Mouse (Mus musculus): ENCODE measurements around the gene Klf4. TPM values are rescaled to one million over a fixed set of nuclear protein-coding genes. Genes with fewer than 3 reads are reported as not detected.

The Klf4 gene
- polyA plus RNA-seq, 1 experiment from 2014 or later: 2.7 TPM

GRCm38 (mm10) chr4:55477933-55478332 is 54.3 kb downstream of the Klf4 start:
- Histone ChIP-seq H3K4me3 (no peak overlapping the region), H3K9ac (no peak overlapping the region), H3K27ac (replicated peaks) (0 out of 2 replicates have a peak overlapping the region, but pooled peaks have one; percentile 28), H3K9me3 (no peaks in the 10 kb centered on the region), H3K4me2 (no peak overlapping the region), H3K27me3 (no peaks in the 10 kb centered on the region), H3K36me3 (no peaks in the 10 kb centered on the region), H3K4me1 (replicated peaks) (peaks cover 23% of the 10 kb centered on the region; the same call in 1 of the 2 replicates)
- 41% methylated on average over 4 of the region's 4 CpGs for WGBS
- ATAC-seq (ENCODE audit: low read depth): no peak; the same call in 1 of the 2 replicates

GRCm38 (mm10) chr4:55477210-55477759 is 55.0 kb downstream of the Klf4 start:
- no peaks in the 10 kb centered on the region for H3K9me3 ChIP-seq
- H3K9ac ChIP-seq: no peak overlapping the region
- H3K36me3 ChIP-seq: no peaks in the 10 kb centered on the region
- no peaks in the 10 kb centered on the region for H3K27me3 ChIP-seq
- 84% methylated on average over 7 of the region's 7 CpGs for WGBS
- no peak overlapping the region for H3K4me3 ChIP-seq
- no peak overlapping the region for H3K27ac ChIP-seq (replicated peaks)
- H3K4me1 ChIP-seq (replicated peaks): peaks cover 23% of the 10 kb centered on the region; the same call in 1 of the 2 replicates
- H3K4me2 ChIP-seq: no peak overlapping the region
- no peak for ATAC-seq (ENCODE audit: low read depth)

Other genes with a start within 250 kb of the Klf4 start
- gene Rad23b, start 182.4 kb downstream of the Klf4 start, polyA plus RNA-seq (2015; fragmentation: Nextera tagmentation; extraction: Ambion mirVana): 98.1 and 101 TPM in 2 replicates